Mouse (Mus musculus): ENCODE results near the gene Rabac1.

DNA sequence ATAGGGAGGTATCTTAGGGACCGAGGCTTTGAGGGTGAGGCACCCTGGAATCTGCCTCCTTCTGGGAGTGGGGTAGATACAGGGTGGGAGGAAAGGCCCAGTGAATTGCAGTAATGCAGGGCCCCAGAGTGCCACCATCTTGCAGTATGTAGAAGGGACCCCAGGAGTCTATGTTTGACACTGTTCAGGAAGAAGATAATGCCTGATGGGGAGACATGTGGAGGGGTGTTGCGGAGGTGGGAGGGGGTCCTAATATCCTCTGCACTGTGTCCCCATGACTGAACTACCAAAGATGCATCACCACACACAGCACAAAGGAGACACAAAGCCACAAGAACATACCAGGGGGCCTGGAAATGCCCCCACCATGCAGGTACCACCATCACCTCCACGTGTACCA, 33.6 kb upstream of the Rabac1 start:
- TF ChIP-seq GATA1 (IDR thresholded peaks at IDR 0.05; ENCODE audit: borderline replicate concordance, low read length) (no peak), FLI1 (IDR thresholded peaks at IDR 0.05; ENCODE audit: low read length) (no peak)

Measured in megakaryocyte, embryonic 14.5 days (primary cell).